Mouse (Mus musculus): ENCODE results near the gene Rdh7. TPM values are rescaled to one million over a fixed set of nuclear protein-coding genes. Genes with fewer than 3 reads are reported as not detected.
"Not testable (repeated sequence)": the region's sequence is repeated elsewhere in the genome, so short reads cannot be mapped to it uniquely, and the experiment has no call there.

Rdh7 gene
- polyA plus RNA-seq, 1 experiment = 0.72 TPM

DNA sequence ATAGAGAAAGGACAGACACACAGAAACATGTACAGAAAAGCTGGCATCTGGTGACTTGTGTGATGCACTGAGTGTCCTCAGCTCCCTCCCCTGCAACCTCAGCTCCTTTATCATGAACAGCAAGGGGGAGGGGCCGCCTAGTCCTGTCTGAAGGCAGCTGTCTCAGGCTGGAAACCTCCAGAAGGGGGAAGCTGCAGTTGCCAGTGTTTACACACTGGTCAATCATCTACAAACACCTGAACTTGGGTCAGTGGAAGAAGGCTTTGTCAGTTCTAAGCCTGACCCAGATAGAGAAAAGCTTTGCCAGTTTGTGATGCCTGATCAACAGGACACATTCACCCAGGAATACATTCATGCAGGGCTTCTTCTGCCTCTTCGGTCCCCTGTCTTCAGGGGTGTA is 10.9 kb downstream of the Rdh7 start:
- TF ChIP-seq CTCF (IDR thresholded peaks at IDR 0.05; ENCODE audit: insufficient read depth, low read length) = no peak
- TF ChIP-seq POLR2A (IDR thresholded peaks at IDR 0.05; ENCODE audit: borderline replicate concordance, extremely low read depth, low read depth, low read length) = no peak
- peaks cover 7% of the 10 kb centered on the region; the same call in 1 of the 2 replicates for H3K4me1 ChIP-seq (ENCODE audit: control insufficient read depth, insufficient read depth, low read length)
- WGBS = 39% methylated on average over 2 of the region's 2 CpGs
- no peak overlapping the region for H3K4me3 ChIP-seq (replicated peaks; ENCODE audit: extremely low read depth, low read depth, low read length)
- peak; percentile 10 for DNase-seq

DNA sequence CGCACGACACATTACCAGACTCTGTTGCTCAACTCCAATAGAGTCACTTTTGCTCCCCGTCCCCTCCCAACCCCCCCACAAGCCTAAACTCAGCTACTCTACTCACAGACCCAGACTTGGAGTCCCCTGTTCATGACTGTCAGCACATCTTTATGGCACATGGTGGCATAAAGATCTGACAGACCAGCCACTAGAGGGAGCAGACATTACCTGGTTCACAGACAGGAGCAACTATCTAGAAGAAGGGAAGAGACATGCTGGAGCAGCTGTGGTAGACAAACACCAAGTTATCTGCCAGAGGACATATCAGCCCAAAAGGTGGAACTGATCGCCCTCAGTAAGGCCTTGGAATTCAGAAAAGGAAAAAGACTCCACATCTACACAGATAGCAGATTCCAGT is 16.1 kb downstream of the Rdh7 start:
- 74% methylated on average over 4 of the region's 4 CpGs for WGBS
- no peak overlapping the region for H3K4me3 ChIP-seq (replicated peaks; ENCODE audit: extremely low read depth, low read depth, low read length)
- DNase-seq = no peak
- no peak for TF ChIP-seq CTCF (IDR thresholded peaks at IDR 0.05; ENCODE audit: insufficient read depth, low read length)
- no peak for TF ChIP-seq POLR2A (IDR thresholded peaks at IDR 0.05; ENCODE audit: borderline replicate concordance, extremely low read depth, low read depth, low read length)
- peaks cover under 1% of the 10 kb centered on the region; the same call in 1 of the 2 replicates for H3K4me1 ChIP-seq (ENCODE audit: control insufficient read depth, insufficient read depth, low read length)

DNA sequence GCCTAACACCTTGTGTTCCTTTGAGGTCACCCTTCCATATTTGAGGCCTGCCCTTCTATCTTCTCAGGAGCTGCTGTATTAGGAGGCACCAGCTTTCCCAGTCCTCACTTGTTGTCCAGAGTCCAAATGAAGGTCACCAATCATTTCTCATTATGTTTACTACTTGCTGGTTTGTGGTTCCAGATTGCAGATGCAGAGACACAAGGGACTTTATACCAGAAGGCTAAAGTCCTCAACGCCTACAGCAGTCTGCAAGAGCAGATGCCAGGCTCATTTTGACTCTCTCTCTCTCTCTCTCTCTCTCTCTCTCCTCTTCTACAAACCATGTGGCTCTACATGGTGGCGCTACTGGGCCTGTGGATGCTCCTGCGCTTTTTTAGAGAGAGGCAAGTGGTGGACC is 22.4 kb downstream of the Rdh7 start, which contains the start of gene Rdh16f2:
Rdh16f2 (plus strand) TSS at position 243 of the 400 bp plus-strand sequence.
- TF ChIP-seq POLR2A (IDR thresholded peaks at IDR 0.05; ENCODE audit: borderline replicate concordance, extremely low read depth, low read depth, low read length) (no peak), CTCF (IDR thresholded peaks at IDR 0.05; ENCODE audit: insufficient read depth, low read length) (no peak)
- Histone ChIP-seq H3K4me3 (replicated peaks; ENCODE audit: extremely low read depth, low read depth, low read length) (no peak within 1 kb of the TSS), H3K4me1 (ENCODE audit: control insufficient read depth, insufficient read depth, low read length) (no peaks in the 10 kb centered on the region)
- no peak for DNase-seq
- WGBS = 89% methylated on average over 3 of the region's 3 CpGs

DNA sequence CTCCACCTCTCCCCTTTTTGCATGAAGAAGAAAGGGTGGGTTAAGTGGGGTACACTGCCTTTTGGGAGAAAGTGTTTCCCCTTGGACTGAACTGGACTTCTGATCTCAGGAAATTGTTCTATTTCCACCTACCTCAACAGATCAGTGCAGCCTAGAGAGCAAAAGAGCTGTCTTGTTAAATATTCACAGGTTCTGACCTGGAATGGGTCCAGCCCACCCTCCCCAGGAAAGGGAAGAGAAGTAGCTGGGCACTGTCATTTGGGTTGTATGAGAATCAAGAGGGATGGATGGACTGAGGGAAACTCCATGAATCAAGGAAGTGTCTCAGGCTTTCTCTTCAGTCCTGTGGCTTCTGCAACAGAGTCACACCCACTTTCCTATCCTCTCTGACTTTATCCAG is 23.7 kb downstream of the Rdh7 start:
- Histone ChIP-seq H3K4me3 (replicated peaks; ENCODE audit: extremely low read depth, low read depth, low read length) (no peak overlapping the region), H3K4me1 (ENCODE audit: control insufficient read depth, insufficient read depth, low read length) (no peaks in the 10 kb centered on the region)
- TF ChIP-seq POLR2A (IDR thresholded peaks at IDR 0.05; ENCODE audit: borderline replicate concordance, extremely low read depth, low read depth, low read length) (no peak), CTCF (IDR thresholded peaks at IDR 0.05; ENCODE audit: insufficient read depth, low read length) (no peak)
- DNase-seq = no peak

DNA sequence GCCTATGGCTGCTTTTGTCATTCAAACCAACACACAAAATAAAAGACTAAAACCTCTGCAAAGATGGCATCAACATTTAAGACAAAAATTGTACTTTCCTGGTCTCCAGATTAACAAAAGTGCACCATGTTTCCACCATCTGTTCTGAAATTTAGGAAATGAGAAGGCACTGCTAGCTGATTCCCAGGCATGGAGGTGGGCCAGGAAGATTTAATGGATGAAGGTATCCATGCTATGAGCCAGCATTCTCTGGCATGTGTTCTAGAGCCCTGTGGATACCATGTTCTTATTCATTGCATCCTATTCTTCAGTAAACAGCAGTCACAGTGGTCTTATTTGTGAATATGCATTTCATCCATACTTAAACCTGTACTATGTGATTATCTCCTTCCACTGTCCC is 32.2 kb downstream of the Rdh7 start:
- Histone ChIP-seq H3K4me3 (replicated peaks; ENCODE audit: extremely low read depth, low read depth, low read length) (no peak overlapping the region), H3K4me1 (ENCODE audit: control insufficient read depth, insufficient read depth, low read length) (no peaks in the 10 kb centered on the region)
- TF ChIP-seq POLR2A (IDR thresholded peaks at IDR 0.05; ENCODE audit: borderline replicate concordance, extremely low read depth, low read depth, low read length) (no peak), CTCF (IDR thresholded peaks at IDR 0.05; ENCODE audit: insufficient read depth, low read length) (no peak)
- DNase-seq = no peak

DNA sequence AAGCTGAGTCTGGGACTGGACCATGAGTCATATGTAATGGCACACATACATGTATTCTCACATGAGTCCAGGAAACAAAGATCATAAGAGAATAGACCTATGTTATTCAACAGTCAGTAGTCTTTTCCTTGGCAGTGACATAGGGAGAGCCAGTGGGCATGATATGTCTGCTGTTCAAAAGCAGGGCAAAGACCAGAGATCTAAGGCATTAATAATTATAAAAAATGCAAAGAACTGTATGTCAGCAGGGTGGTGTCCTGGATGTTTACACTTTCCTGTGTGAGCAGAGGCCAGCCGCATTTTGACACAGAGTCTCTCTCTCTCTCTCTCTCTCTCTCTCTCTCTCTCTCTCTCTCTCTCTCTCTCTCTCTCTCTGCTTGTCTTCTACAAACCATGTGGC is 39.0 kb downstream of the Rdh7 start, which contains the start of gene Rdh19:
Rdh19 (plus strand) TSS at position 301 of the 400 bp plus-strand sequence.
- H3K4me1 ChIP-seq (ENCODE audit: control insufficient read depth, insufficient read depth, low read length) = no peaks in the 10 kb centered on the region
- no peak for DNase-seq
- H3K4me3 ChIP-seq (replicated peaks; ENCODE audit: extremely low read depth, low read depth, low read length) = no peak within 1 kb of the TSS
- WGBS = 27% methylated on average over 1 of the region's 1 CpGs
- no peak for TF ChIP-seq CTCF (IDR thresholded peaks at IDR 0.05; ENCODE audit: insufficient read depth, low read length)
- no peak for TF ChIP-seq POLR2A (IDR thresholded peaks at IDR 0.05; ENCODE audit: borderline replicate concordance, extremely low read depth, low read depth, low read length)

DNA sequence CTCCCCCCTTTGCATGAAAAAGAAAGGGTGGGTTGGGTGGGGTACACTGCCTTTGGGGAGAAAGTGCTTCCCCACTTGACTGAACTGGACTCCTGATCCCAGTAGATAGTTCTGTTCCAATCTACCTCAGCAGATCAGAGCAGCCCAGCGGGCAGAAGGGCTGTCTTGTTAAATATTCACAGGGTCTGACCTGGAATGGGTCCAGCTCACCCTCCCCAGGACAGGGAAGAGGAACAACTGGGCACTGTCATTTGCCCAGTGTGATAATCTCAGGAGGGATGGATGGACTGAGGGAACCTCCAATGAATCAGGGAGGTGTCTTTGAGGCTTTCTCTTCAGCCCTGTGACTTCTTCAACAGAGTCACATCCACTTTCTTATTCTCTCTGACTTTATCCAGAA is 40.5 kb downstream of the Rdh7 start:
- no peak overlapping the region for H3K4me3 ChIP-seq (replicated peaks; ENCODE audit: extremely low read depth, low read depth, low read length)
- no peak for TF ChIP-seq CTCF (IDR thresholded peaks at IDR 0.05; ENCODE audit: insufficient read depth, low read length)
- TF ChIP-seq POLR2A (IDR thresholded peaks at IDR 0.05; ENCODE audit: borderline replicate concordance, extremely low read depth, low read depth, low read length) = no peak
- no peak for DNase-seq
- no peaks in the 10 kb centered on the region for H3K4me1 ChIP-seq (ENCODE audit: control insufficient read depth, insufficient read depth, low read length)
- 75% methylated on average over 1 of the region's 1 CpGs for WGBS

DNA sequence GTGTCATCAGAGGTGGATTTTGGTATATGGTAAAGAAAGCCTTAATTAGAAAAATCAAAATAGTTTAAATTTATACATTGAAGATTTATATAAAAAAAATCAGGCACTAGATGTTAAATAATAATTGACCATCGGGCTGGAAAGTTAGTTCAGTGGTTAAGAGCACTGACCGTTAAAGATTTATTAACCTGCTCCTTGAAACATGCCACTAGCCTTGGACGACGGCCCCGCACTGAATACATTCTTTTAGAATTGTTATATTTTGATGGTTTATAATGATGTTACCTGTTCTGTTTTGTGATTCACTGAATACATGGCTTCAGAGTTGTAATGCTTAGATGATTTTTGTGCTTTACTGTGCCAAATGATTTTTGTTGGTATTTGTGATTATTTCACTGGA is 42.7 kb downstream of the Rdh7 start:
- not testable (repeated sequence) for H3K4me1 ChIP-seq (ENCODE audit: control insufficient read depth, insufficient read depth, low read length); DNase-seq; H3K4me3 ChIP-seq (replicated peaks; ENCODE audit: extremely low read depth, low read depth, low read length)
- WGBS = 87% methylated on average over 5 of the region's 5 CpGs

DNA sequence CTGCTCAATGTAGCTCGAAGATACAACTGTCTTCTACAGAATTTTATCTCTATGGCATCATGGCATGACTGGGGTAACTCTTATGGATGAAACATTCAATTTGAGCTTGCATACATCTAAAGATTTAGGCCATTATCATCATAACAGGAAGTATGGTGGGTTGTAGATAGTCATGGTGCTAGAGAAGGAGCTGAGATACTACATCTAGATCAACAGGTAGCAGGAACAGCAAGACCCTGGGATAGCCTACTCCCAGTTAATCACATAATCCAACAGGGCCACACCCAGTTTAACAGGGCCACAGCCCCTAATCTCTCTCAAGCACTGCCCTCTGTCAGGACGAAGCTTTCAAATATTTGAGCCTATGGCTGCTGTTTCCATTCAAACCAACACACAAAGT is 47.8 kb downstream of the Rdh7 start:
- 65% methylated on average over 2 of the region's 2 CpGs for WGBS
- TF ChIP-seq CTCF (IDR thresholded peaks at IDR 0.05; ENCODE audit: insufficient read depth, low read length) (no peak), POLR2A (IDR thresholded peaks at IDR 0.05; ENCODE audit: borderline replicate concordance, extremely low read depth, low read depth, low read length) (no peak)
- Histone ChIP-seq H3K4me3 (replicated peaks; ENCODE audit: extremely low read depth, low read depth, low read length) (no peak overlapping the region), H3K4me1 (ENCODE audit: control insufficient read depth, insufficient read depth, low read length) (no peaks in the 10 kb centered on the region)
- DNase-seq = no peak

DNA sequence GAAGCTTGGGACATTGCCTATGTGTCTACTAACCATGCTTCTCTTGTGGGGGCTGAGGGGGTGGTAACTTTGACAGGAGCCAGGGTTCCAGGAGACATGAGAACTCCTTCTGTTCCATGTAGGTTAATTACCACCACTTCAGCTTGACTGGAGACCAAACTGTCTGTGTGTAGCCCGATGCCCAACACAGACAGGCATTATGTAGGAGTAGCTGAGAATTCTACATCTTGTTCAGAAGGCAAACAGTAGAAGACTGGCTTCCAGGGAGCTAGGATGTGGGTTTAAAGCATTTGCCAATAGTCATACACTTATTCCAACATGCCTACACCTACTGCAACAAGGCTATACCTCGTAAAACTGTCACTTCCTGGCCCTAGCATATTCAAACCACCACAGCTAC is 50.1 kb downstream of the Rdh7 start:
- Histone ChIP-seq H3K4me3 (replicated peaks; ENCODE audit: extremely low read depth, low read depth, low read length) (no peak overlapping the region), H3K4me1 (ENCODE audit: control insufficient read depth, insufficient read depth, low read length) (no peaks in the 10 kb centered on the region)
- no peak for TF ChIP-seq CTCF (IDR thresholded peaks at IDR 0.05; ENCODE audit: insufficient read depth, low read length)
- TF ChIP-seq POLR2A (IDR thresholded peaks at IDR 0.05; ENCODE audit: borderline replicate concordance, extremely low read depth, low read depth, low read length) = no peak
- WGBS = 81% methylated on average over 2 of the region's 2 CpGs
- DNase-seq = no peak

DNA sequence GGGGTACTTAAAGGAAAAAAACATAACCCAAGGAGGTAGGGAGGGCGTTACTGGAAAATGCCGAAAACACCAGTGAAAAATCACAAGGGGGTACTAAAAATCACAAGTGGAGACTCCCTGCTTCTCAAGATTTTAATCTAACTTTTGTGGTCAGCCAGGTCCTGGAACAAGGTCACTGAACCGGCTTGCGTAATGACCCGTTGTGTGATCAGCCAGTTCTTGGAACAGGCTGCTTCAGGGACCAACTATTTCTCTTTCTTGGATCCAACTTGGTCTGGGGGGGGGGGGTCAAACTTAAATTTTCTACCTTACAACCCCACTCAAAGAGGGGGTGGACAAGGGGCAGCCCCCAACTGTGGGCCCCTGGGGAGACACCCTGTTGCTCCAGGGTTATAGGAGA is 50.8 kb downstream of the Rdh7 start:
- not testable (repeated sequence) for H3K4me3 ChIP-seq (replicated peaks; ENCODE audit: extremely low read depth, low read depth, low read length); DNase-seq; H3K4me1 ChIP-seq (ENCODE audit: control insufficient read depth, insufficient read depth, low read length)
- 73% methylated on average over 5 of the region's 5 CpGs for WGBS
